Mouse (Mus musculus) ES-E14 (cell line): ENCODE data around the gene Mbd3l1. TPM values are rescaled to one million over a fixed set of nuclear protein-coding genes. Genes with fewer than 3 reads are reported as not detected.

Experiments
- DNase-seq: peaks from one replicate; pipeline ENCODE4 v3.0.0-alpha.2; 2013; ENCODE audit warnings: low read depth, low spot score
- H3K27ac ChIP-seq: 2 replicates; pipeline ENCODE4 v1.5.1; 2012; ENCODE audit warnings: low read depth, mild to moderate bottlenecking, low read length, moderate library complexity, mixed read lengths; ENCODE audit not compliant: poor library complexity, insufficient read depth, severe bottlenecking
- H3K36me3 ChIP-seq: 2 replicates; pipeline ENCODE4 v1.6.1; 2012; ENCODE audit warnings: mild to moderate bottlenecking, low read length, moderate library complexity, mixed read lengths; ENCODE audit not compliant: control insufficient read depth, poor library complexity, insufficient read depth, severe bottlenecking
- H3K4me1 ChIP-seq, 2 experiments: fragments of 150-350 bp in 1 of 2; sonication (generic) in 1 of 2; 2 replicates each; pipeline ENCODE4 v1.6.1; 2012; ENCODE audit warnings: low read length in 2 of 2, mild to moderate bottlenecking in 1 of 2, mixed read lengths in 1 of 2; ENCODE audit not compliant: control insufficient read depth in 2 of 2, insufficient read depth in 2 of 2, poor library complexity in 1 of 2
- H3K4me3 ChIP-seq, 2 experiments: fragments of 150-350 bp in 1 of 2; sonication (generic) in 1 of 2; 2 replicates each; pipeline ENCODE4 v1.5.1; 2012; ENCODE audit warnings: low read length in 2 of 2, low read depth in 1 of 2, mild to moderate bottlenecking in 1 of 2, mixed read lengths in 1 of 2; ENCODE audit not compliant: insufficient read depth in 1 of 2, poor library complexity in 1 of 2, severe bottlenecking in 1 of 2
- H3K9ac ChIP-seq: 2 replicates; pipeline ENCODE4 v1.6.1; 2012; ENCODE audit warnings: low read depth, mild to moderate bottlenecking, low read length, mixed read lengths; ENCODE audit not compliant: poor library complexity, insufficient read depth, severe bottlenecking
- H3K9me3 ChIP-seq: fragments of 150-350 bp; sonication (generic); 2 replicates; pipeline ENCODE4 v1.6.1; 2012; ENCODE audit warnings: low read depth, mild to moderate bottlenecking, low read length; ENCODE audit not compliant: control insufficient read depth, insufficient read depth
- CHD2 ChIP-seq: IDR thresholded peaks from 2 replicates; pipeline ENCODE4 v1.6.1; 2014; ENCODE audit warnings: mild to moderate bottlenecking, low read depth, low read length, inconsistent platforms
- HCFC1 ChIP-seq: IDR thresholded peaks from 2 replicates; pipeline ENCODE4 v1.6.1; 2012; ENCODE audit warnings: low read length, inconsistent platforms, borderline replicate concordance; ENCODE audit not compliant: insufficient read depth
- MAFK ChIP-seq: IDR thresholded peaks from 2 replicates; pipeline ENCODE4 v1.6.1; 2014; ENCODE audit warnings: mild to moderate bottlenecking, low read depth, low read length, inconsistent platforms; ENCODE audit not compliant: insufficient read depth
- ZC3H11A ChIP-seq: IDR thresholded peaks from 2 replicates; pipeline ENCODE4 v1.6.1; 2012; ENCODE audit warnings: low read depth, mild to moderate bottlenecking, inconsistent platforms, low read length, borderline replicate concordance
- ZNF384 ChIP-seq: IDR thresholded peaks from 2 replicates; pipeline ENCODE4 v1.6.1; 2012; ENCODE audit warnings: low read depth, low read length, inconsistent platforms
- in situ Hi-C, 2 experiments: fragments of 600-800 bp; cut with MboI; formaldehyde crosslinking; loops; one replicate each; pipeline ENCODE4 v1.15.1; 2025; ENCODE audit warnings: low sequenced_read_pairs in 2 of 2, inconsistent platforms in 1 of 2; ENCODE audit not compliant: unreplicated experiment in 2 of 2
- total RNA-seq: library from RNA; depleted of rRNA; stranded (reverse); fragments of 300-350 nt; gene quantifications from 2 replicates; pipeline ENCODE4 v1.2.3, GENCODE M21; 2012; rRNA removed

The Mbd3l1 gene
- total RNA-seq: not detected in 2 replicates

GRCm38 (mm10) chr9:18478168-18478567 lies at the start of gene Mbd3l1, which contains the start of gene Zfp558:
Gene Mbd3l1 (plus strand): TSS chr9:18478359.
Gene Zfp558 (minus strand): TSS chr9:18478268.
- Histone ChIP-seq H3K9ac (no peak within 1 kb of the TSS), H3K9me3 (no peaks in the 10 kb centered on the region), H3K4me3 (no peak within 1 kb of the TSS), H3K27ac (no peak within 1 kb of the TSS), H3K36me3 (no peaks in the 10 kb centered on the region), H3K4me1 (no peaks in the 10 kb centered on the region)
- TF ChIP-seq MAFK (no peak), CHD2 (no peak), HCFC1 (no peak), ZC3H11A (no peak), ZNF384 (no peak)
- in situ Hi-C loops: no loop called here
- no peak for DNase-seq

DNA sequence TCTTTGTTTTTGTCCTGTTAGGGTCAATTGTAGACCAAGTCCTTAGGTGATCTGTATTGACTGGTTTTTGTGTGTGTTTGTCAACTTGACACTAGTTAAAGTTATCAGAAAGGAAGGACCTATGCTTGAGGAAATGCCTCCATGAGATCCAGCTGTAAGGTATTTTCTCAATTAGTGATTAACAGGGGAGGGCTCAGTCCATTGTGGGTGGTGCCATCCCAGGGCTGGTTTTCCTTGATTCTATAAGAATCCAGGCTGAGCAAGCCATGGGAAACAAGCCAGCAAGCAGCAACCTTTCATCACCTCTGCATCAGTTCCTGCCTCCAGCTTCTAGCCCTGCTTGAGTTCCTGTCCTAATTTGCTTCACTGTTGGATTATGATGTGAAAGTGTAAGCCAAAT lies 47.8 kb upstream of the Mbd3l1 start, which contains the start of gene Mbd3l2:
Gene Mbd3l2, plus strand, starts transcription at position 301 of the 400 bp plus-strand sequence.
- Histone ChIP-seq H3K36me3 (no peaks in the 10 kb centered on the region), H3K9ac (no peak within 1 kb of the TSS), H3K4me1 (no peaks in the 10 kb centered on the region), H3K27ac (no peak within 1 kb of the TSS), H3K9me3 (no peaks in the 10 kb centered on the region), H3K4me3 (no peak within 1 kb of the TSS)
- no peak for DNase-seq
- in situ Hi-C loops: no loop called here
- TF ChIP-seq ZNF384: no peak
- no peak for TF ChIP-seq HCFC1
- no peak for TF ChIP-seq ZC3H11A
- no peak for TF ChIP-seq CHD2

DNA sequence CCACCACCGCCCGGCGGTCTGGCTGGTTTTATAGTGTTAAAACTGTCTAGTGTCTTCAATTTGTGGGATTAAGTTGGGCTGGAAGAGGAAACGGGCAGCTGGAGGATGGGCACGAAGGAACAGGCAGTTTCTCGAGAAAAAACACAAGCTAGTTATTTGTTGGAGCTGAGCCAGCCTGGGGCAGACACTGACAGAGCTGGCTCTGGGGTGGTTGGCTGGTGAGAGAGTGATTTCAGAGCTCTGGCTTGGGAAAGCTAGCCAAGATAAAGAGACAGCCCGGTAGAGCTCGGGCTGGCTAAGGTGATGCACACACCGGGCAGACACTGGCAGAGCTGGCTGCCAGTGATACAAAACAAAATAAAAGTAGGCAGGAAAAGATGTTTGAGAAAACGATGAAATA lies 46.5 kb upstream of the Mbd3l1 start:
- DNase-seq: no peak
- Histone ChIP-seq H3K4me3 (no peak overlapping the region), H3K9me3 (no peaks in the 10 kb centered on the region), H3K36me3 (no peaks in the 10 kb centered on the region), H3K4me1 (no peaks in the 10 kb centered on the region), H3K27ac (no peak overlapping the region), H3K9ac (no peak overlapping the region)
- in situ Hi-C loops: no loop called here
- TF ChIP-seq HCFC1 (no peak), MAFK (no peak), ZNF384 (no peak), ZC3H11A (no peak), CHD2 (no peak)

- no peaks in the 10 kb centered on the region for H3K9me3 ChIP-seq
- H3K36me3 ChIP-seq: no peaks in the 10 kb centered on the region
- no peak for DNase-seq
- in situ Hi-C loops: no loop called here
- no peak overlapping the region for H3K27ac ChIP-seq
- TF ChIP-seq MAFK: no peak
- no peak for TF ChIP-seq ZC3H11A
- TF ChIP-seq HCFC1: no peak
- no peak for TF ChIP-seq ZNF384
- TF ChIP-seq CHD2: no peak
- no peaks in the 10 kb centered on the region for H3K4me1 ChIP-seq
- H3K4me3 ChIP-seq: no peak overlapping the region
- H3K9ac ChIP-seq: no peak overlapping the region
These were observed 21.6 kb upstream of the Mbd3l1 start for GRCm38 (mm10) chr9:18456520-18456919.

GRCm38 (mm10) chr9:18467350-18467749 lies 10.8 kb upstream of the Mbd3l1 start:
- no peak overlapping the region for H3K9ac ChIP-seq
- no peaks in the 10 kb centered on the region; the same call in 1 of the 2 replicates for H3K36me3 ChIP-seq
- no peak for TF ChIP-seq MAFK
- no peak for TF ChIP-seq HCFC1
- TF ChIP-seq ZC3H11A: no peak
- no peak for TF ChIP-seq ZNF384
- TF ChIP-seq CHD2: no peak
- in situ Hi-C loops: no loop called here
- DNase-seq: no peak
- H3K4me3 ChIP-seq: no peak overlapping the region
- no peaks in the 10 kb centered on the region; the same call in 1 of the 2 replicates for H3K9me3 ChIP-seq
- peaks cover 0 to 2% of the 10 kb centered on the region in 2 experiments; a peak in 1 of 4 replicates for H3K4me1 ChIP-seq
- H3K27ac ChIP-seq: no peak overlapping the region
